Mouse (Mus musculus): Measurements from ENCODE around the gene Efcab2.

Efcab2 gene

GRCm38 (mm10) chr1:178485138-178485867, 79.4 kb downstream of the Efcab2 start:
- DNase-seq (ENCODE audit: low spot score) = no peak

- no peak for DNase-seq (ENCODE audit: low spot score)
These were observed 80.0 kb downstream of the Efcab2 start for GRCm38 (mm10) chr1:178485868-178486220.

GRCm38 (mm10) chr1:178486828-178487227, 80.9 kb downstream of the Efcab2 start:
- no peak for DNase-seq (ENCODE audit: low spot score)

GRCm38 (mm10) chr1:178489127-178489526, 83.2 kb downstream of the Efcab2 start:
- DNase-seq (ENCODE audit: low spot score) = peak; percentile 34

GRCm38 (mm10) chr1:178491733-178492132, 85.8 kb downstream of the Efcab2 start:
- DNase-seq (ENCODE audit: low spot score) = no peak

- no peak for DNase-seq (ENCODE audit: low spot score)
These were observed 86.6 kb downstream of the Efcab2 start for GRCm38 (mm10) chr1:178492493-178492892.

GRCm38 (mm10) chr1:178496186-178496585, 90.3 kb downstream of the Efcab2 start:
- no peak for DNase-seq (ENCODE audit: low spot score)

- DNase-seq (ENCODE audit: low spot score) = peak; percentile 41
These were observed 91.0 kb downstream of the Efcab2 start for GRCm38 (mm10) chr1:178496841-178497240.

- DNase-seq (ENCODE audit: low spot score) = no peak
These were observed 101.1 kb downstream of the Efcab2 start for GRCm38 (mm10) chr1:178506938-178507337.

GRCm38 (mm10) chr1:178512323-178513031, 106.6 kb downstream of the Efcab2 start:
- no peak for DNase-seq (ENCODE audit: low spot score)

- DNase-seq (ENCODE audit: low spot score) = no peak
These were observed 108.1 kb downstream of the Efcab2 start for GRCm38 (mm10) chr1:178513954-178514353.

- no peak for DNase-seq (ENCODE audit: low spot score)
These were observed 110.0 kb downstream of the Efcab2 start for GRCm38 (mm10) chr1:178515839-178516238.

GRCm38 (mm10) chr1:178522389-178522788, 116.5 kb downstream of the Efcab2 start:
- DNase-seq (ENCODE audit: low spot score) = no peak

GRCm38 (mm10) chr1:178523152-178523551, 117.3 kb downstream of the Efcab2 start:
- DNase-seq (ENCODE audit: low spot score) = no peak

- DNase-seq (ENCODE audit: low spot score) = peak; percentile 94
These were observed 121.3 kb downstream of the Efcab2 start for GRCm38 (mm10) chr1:178527185-178527546.

- peak; percentile 58 for DNase-seq (ENCODE audit: low spot score)
These were observed 121.9 kb downstream of the Efcab2 start for GRCm38 (mm10) chr1:178527547-178528361.

GRCm38 (mm10) chr1:178528431-178529351, 122.8 kb downstream of the Efcab2 start, which contains the start of gene Kif26b:
Gene Kif26b (plus strand): TSS chr1:178529125.
- DNase-seq (ENCODE audit: low spot score) = peak; percentile 74

- DNase-seq (ENCODE audit: low spot score) = peak; percentile 49
These were observed 123.8 kb downstream of the Efcab2 start for GRCm38 (mm10) chr1:178529512-178530300.

GRCm38 (mm10) chr1:178530301-178531078, 124.6 kb downstream of the Efcab2 start:
- DNase-seq (ENCODE audit: low spot score) = peak; percentile 86

Measured in embryo, embryonic 10.5 days (tissue).